Mouse (Mus musculus): ENCODE results near the gene Stk38. TPM values are rescaled to one million over a fixed set of nuclear protein-coding genes. Genes with fewer than 3 reads are reported as not detected.
A peak's percentile ranks its signal among the peaks of the same experiment; 100 is the strongest.

The Stk38 gene
- total RNA-seq, 1 experiment, result 78.0 TPM

GRCm38 (mm10) chr17:29055586-29055985 is 47.8 kb upstream of the Stk38 start:
- Histone ChIP-seq H3K4me3 (ENCODE audit: insufficient read depth in 1 of 2, low read depth in 1 of 2, low read length in 2 of 2, poor library complexity in 1 of 2, severe bottlenecking in 1 of 2) (no peak overlapping the region), H3K4me1 (ENCODE audit: control insufficient read depth in 2 of 2, insufficient read depth in 2 of 2, low read length in 2 of 2, poor library complexity in 1 of 2) (peaks cover 16 to 41% of the 10 kb centered on the region in 2 experiments), H3K9me3 (ENCODE audit: control insufficient read depth, insufficient read depth, low read depth, low read length) (no peaks in the 10 kb centered on the region), H3K27ac (ENCODE audit: insufficient read depth, low read depth, low read length, poor library complexity, severe bottlenecking) (peak overlapping the region; percentile 36; the same call in 1 of the 2 replicates), H3K9ac (ENCODE audit: insufficient read depth, low read depth, low read length, poor library complexity, severe bottlenecking) (peak overlapping the region; percentile 50; the same call in 1 of the 2 replicates), H3K36me3 (ENCODE audit: control insufficient read depth, insufficient read depth, low read length, poor library complexity, severe bottlenecking) (0 out of 2 replicates have a peak, but pooled peaks cover 2% of the 10 kb centered on the region)
- TF ChIP-seq ZNF384 (IDR thresholded peaks at IDR 0.05; ENCODE audit: low read depth, low read length) (0 out of 2 replicates have a peak, but pooled peaks have one; percentile 17), ZC3H11A (IDR thresholded peaks at IDR 0.05; ENCODE audit: borderline replicate concordance, low read depth, low read length) (no peak)
- DNase-seq (ENCODE audit: low read depth, low spot score), result no peak
- in situ Hi-C loops (cut with MboI; ENCODE audit: low sequenced_read_pairs in 2 of 2, unreplicated experiment in 2 of 2), result no loop called here

- H3K4me1 ChIP-seq (ENCODE audit: control insufficient read depth in 2 of 2, insufficient read depth in 2 of 2, low read length in 2 of 2, poor library complexity in 1 of 2), result peaks cover 14 to 40% of the 10 kb centered on the region in 2 experiments
- no peak overlapping the region for H3K4me3 ChIP-seq (ENCODE audit: insufficient read depth in 1 of 2, low read depth in 1 of 2, low read length in 2 of 2, poor library complexity in 1 of 2, severe bottlenecking in 1 of 2)
- H3K27ac ChIP-seq (ENCODE audit: insufficient read depth, low read depth, low read length, poor library complexity, severe bottlenecking), result peak overlapping the region; percentile 49; the same call in 1 of the 2 replicates
- H3K36me3 ChIP-seq (ENCODE audit: control insufficient read depth, insufficient read depth, low read length, poor library complexity, severe bottlenecking), result 0 out of 2 replicates have a peak, but pooled peaks cover 2% of the 10 kb centered on the region
- H3K9me3 ChIP-seq (ENCODE audit: control insufficient read depth, insufficient read depth, low read depth, low read length), result no peaks in the 10 kb centered on the region
- TF ChIP-seq HCFC1 (IDR thresholded peaks at IDR 0.05; ENCODE audit: borderline replicate concordance, insufficient read depth, low read length) (no peak), MAFK (IDR thresholded peaks at IDR 0.05; ENCODE audit: insufficient read depth, low read depth, low read length) (no peak), CHD2 (IDR thresholded peaks at IDR 0.05; ENCODE audit: low read depth, low read length) (no peak), ZC3H11A (IDR thresholded peaks at IDR 0.05; ENCODE audit: borderline replicate concordance, low read depth, low read length) (no peak), ZNF384 (IDR thresholded peaks at IDR 0.05; ENCODE audit: low read depth, low read length) (no peak)
- DNase-seq (ENCODE audit: low read depth, low spot score), result no peak
- H3K9ac ChIP-seq (ENCODE audit: insufficient read depth, low read depth, low read length, poor library complexity, severe bottlenecking), result no peak overlapping the region
- in situ Hi-C loops (cut with MboI; ENCODE audit: low sequenced_read_pairs in 2 of 2, unreplicated experiment in 2 of 2), result no loop called here
Observed at GRCm38 (mm10) chr17:29054429-29054828, 46.6 kb upstream of the Stk38 start.

GRCm38 (mm10) chr17:29053841-29054240 is 46.0 kb upstream of the Stk38 start:
- in situ Hi-C loops (cut with MboI; ENCODE audit: low sequenced_read_pairs in 2 of 2, unreplicated experiment in 2 of 2), result no loop called here
- TF ChIP-seq CHD2 (IDR thresholded peaks at IDR 0.05; ENCODE audit: low read depth, low read length) (no peak), MAFK (IDR thresholded peaks at IDR 0.05; ENCODE audit: insufficient read depth, low read depth, low read length) (no peak), ZC3H11A (IDR thresholded peaks at IDR 0.05; ENCODE audit: borderline replicate concordance, low read depth, low read length) (no peak), ZNF384 (IDR thresholded peaks at IDR 0.05; ENCODE audit: low read depth, low read length) (no peak), HCFC1 (IDR thresholded peaks at IDR 0.05; ENCODE audit: borderline replicate concordance, insufficient read depth, low read length) (no peak)
- H3K4me3 ChIP-seq (ENCODE audit: insufficient read depth in 1 of 2, low read depth in 1 of 2, low read length in 2 of 2, poor library complexity in 1 of 2, severe bottlenecking in 1 of 2), result no peak overlapping the region
- no peaks in the 10 kb centered on the region for H3K9me3 ChIP-seq (ENCODE audit: control insufficient read depth, insufficient read depth, low read depth, low read length)
- peaks cover 12 to 40% of the 10 kb centered on the region in 2 experiments for H3K4me1 ChIP-seq (ENCODE audit: control insufficient read depth in 2 of 2, insufficient read depth in 2 of 2, low read length in 2 of 2, poor library complexity in 1 of 2)
- DNase-seq (ENCODE audit: low read depth, low spot score), result no peak
- no peak overlapping the region for H3K27ac ChIP-seq (ENCODE audit: insufficient read depth, low read depth, low read length, poor library complexity, severe bottlenecking)
- H3K36me3 ChIP-seq (ENCODE audit: control insufficient read depth, insufficient read depth, low read length, poor library complexity, severe bottlenecking), result no peaks in the 10 kb centered on the region
- no peak overlapping the region; the same call in 1 of the 2 replicates for H3K9ac ChIP-seq (ENCODE audit: insufficient read depth, low read depth, low read length, poor library complexity, severe bottlenecking)

GRCm38 (mm10) chr17:29053067-29053466 is 45.3 kb upstream of the Stk38 start:
- H3K4me1 ChIP-seq (ENCODE audit: control insufficient read depth in 2 of 2, insufficient read depth in 2 of 2, low read length in 2 of 2, poor library complexity in 1 of 2), result peaks cover 11 to 36% of the 10 kb centered on the region in 2 experiments
- in situ Hi-C loops (cut with MboI; ENCODE audit: low sequenced_read_pairs in 2 of 2, unreplicated experiment in 2 of 2), result no loop called here
- H3K9me3 ChIP-seq (ENCODE audit: control insufficient read depth, insufficient read depth, low read depth, low read length), result no peaks in the 10 kb centered on the region
- H3K4me3 ChIP-seq (ENCODE audit: insufficient read depth in 1 of 2, low read depth in 1 of 2, low read length in 2 of 2, poor library complexity in 1 of 2, severe bottlenecking in 1 of 2), result no peak overlapping the region
- TF ChIP-seq ZC3H11A (IDR thresholded peaks at IDR 0.05; ENCODE audit: borderline replicate concordance, low read depth, low read length) (no peak), ZNF384 (IDR thresholded peaks at IDR 0.05; ENCODE audit: low read depth, low read length) (no peak), HCFC1 (IDR thresholded peaks at IDR 0.05; ENCODE audit: borderline replicate concordance, insufficient read depth, low read length) (no peak), CHD2 (IDR thresholded peaks at IDR 0.05; ENCODE audit: low read depth, low read length) (no peak), MAFK (IDR thresholded peaks at IDR 0.05; ENCODE audit: insufficient read depth, low read depth, low read length) (no peak)
- no peak overlapping the region for H3K27ac ChIP-seq (ENCODE audit: insufficient read depth, low read depth, low read length, poor library complexity, severe bottlenecking)
- H3K9ac ChIP-seq (ENCODE audit: insufficient read depth, low read depth, low read length, poor library complexity, severe bottlenecking), result no peak overlapping the region
- no peaks in the 10 kb centered on the region for H3K36me3 ChIP-seq (ENCODE audit: control insufficient read depth, insufficient read depth, low read length, poor library complexity, severe bottlenecking)
- no peak for DNase-seq (ENCODE audit: low read depth, low spot score)

GRCm38 (mm10) chr17:29050791-29051190 is 43.0 kb upstream of the Stk38 start:
- in situ Hi-C loops (cut with MboI; ENCODE audit: low sequenced_read_pairs in 2 of 2, unreplicated experiment in 2 of 2), result no loop called here
- Histone ChIP-seq H3K9ac (ENCODE audit: insufficient read depth, low read depth, low read length, poor library complexity, severe bottlenecking) (no peak overlapping the region), H3K4me1 (ENCODE audit: control insufficient read depth in 2 of 2, insufficient read depth in 2 of 2, low read length in 2 of 2, poor library complexity in 1 of 2) (peaks cover 0 to 22% of the 10 kb centered on the region in 2 experiments; a peak in 2 of 4 replicates), H3K9me3 (ENCODE audit: control insufficient read depth, insufficient read depth, low read depth, low read length) (no peaks in the 10 kb centered on the region), H3K27ac (ENCODE audit: insufficient read depth, low read depth, low read length, poor library complexity, severe bottlenecking) (no peak overlapping the region), H3K4me3 (ENCODE audit: insufficient read depth in 1 of 2, low read depth in 1 of 2, low read length in 2 of 2, poor library complexity in 1 of 2, severe bottlenecking in 1 of 2) (no peak overlapping the region), H3K36me3 (ENCODE audit: control insufficient read depth, insufficient read depth, low read length, poor library complexity, severe bottlenecking) (peaks cover 6% of the 10 kb centered on the region)
- no peak for TF ChIP-seq HCFC1 (IDR thresholded peaks at IDR 0.05; ENCODE audit: borderline replicate concordance, insufficient read depth, low read length)
- TF ChIP-seq ZNF384 (IDR thresholded peaks at IDR 0.05; ENCODE audit: low read depth, low read length), result no peak
- no peak for TF ChIP-seq MAFK (IDR thresholded peaks at IDR 0.05; ENCODE audit: insufficient read depth, low read depth, low read length)
- TF ChIP-seq ZC3H11A (IDR thresholded peaks at IDR 0.05; ENCODE audit: borderline replicate concordance, low read depth, low read length), result no peak
- DNase-seq (ENCODE audit: low read depth, low spot score), result no peak
